Mouse (Mus musculus) embryo, embryonic 11.5 days (tissue): ENCODE results near the gene Clnk.
"Not testable (repeated sequence)": the region's sequence is repeated elsewhere in the genome, so short reads cannot be mapped to it uniquely, and the experiment has no call there.

ENCODE experiments used
- DNase-seq: peaks from one replicate; pipeline ENCODE4 v3.0.0-alpha.2; 2012; ENCODE audit warnings: low read depth, low spot score

The Clnk gene

DNA sequence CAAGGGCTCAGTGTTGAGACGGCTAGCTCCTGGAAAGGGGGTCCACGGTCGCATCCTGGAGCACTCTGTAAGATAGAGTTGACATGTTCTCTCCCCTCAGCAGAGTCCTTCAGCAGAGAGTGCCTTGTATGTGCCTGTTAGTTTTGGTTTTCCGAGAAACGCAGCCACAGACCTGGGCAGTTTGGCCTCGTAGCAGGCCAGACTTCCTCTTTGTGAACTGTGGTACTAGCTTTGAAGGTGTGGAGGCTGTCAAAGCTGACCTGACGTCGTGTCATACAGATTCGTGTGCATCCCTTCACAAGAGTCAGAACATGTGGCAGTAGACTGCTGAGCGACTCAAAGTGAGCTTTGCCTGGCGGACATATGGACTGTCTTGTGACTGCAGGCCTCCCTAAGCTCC is at the start of gene Clnk:
Gene Clnk, minus strand, starts transcription at position 191 of the 400 bp plus-strand sequence.
- no peak for DNase-seq

GRCm38 (mm10) chr5:38905271-38905670 is 28.7 kb upstream of the Clnk start:
- no peak for DNase-seq

DNA sequence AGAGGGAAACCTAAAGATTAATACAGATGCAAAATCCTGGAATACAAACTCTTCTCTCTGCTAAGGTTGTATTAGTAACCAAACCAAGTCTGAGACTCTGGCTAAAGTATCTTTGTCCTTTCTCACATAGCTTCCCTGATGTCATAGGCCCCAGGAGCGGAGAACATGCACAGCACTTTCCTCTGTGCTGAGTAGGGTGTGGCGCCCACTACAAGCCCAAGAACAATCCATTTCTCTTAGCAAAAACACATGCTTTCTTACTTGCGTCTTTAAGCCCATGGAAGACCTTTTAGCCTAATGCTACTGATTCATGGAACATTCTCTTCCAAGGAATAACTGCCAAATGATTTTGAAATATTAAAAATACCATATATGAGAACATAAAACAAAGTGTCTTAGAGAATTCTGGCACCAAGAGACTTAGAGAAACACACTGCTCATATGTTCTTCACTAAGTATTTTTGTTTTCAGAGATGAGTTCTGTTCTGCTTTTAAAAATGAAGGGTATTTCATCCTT is 28.0 kb upstream of the Clnk start:
- no peak for DNase-seq

DNA sequence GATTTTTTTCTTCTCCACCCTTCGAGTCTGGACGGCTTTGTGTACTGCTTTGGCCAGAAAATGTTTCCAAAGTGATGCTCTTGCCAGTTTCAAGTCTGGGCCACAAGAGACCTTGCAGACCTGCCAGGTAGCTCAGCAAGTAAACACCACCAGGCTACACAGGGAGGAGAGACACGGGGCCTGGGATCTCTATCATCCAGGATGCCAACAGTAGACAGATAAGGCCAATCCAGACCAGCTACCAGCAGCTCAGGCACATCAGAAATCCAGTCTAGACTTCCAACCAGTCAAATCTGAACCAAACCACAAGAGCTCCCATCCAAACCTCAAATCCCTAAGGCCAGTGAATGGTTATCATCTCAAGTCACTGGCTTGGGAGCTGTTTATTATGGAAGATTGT is 26.3 kb upstream of the Clnk start:
- no peak for DNase-seq

DNA sequence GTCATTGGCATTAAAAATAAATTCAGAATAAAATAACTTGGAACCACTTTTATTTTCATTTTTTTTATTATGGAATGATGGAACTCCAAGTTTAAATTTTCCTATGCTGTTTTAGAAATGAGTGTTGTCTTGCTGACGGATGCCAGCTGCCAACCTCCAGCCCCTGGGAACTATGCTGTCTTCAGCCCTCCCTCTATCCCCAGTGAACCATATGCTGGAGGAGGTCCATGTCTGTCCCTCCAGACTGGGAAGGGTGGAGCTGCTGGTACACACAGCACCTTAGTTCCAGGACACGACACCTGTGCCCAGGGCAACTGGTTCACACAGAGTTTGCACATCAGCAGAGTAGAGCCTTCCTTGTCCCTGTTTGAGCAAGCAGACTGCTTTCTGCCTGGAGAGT is 22.4 kb upstream of the Clnk start:
- DNase-seq: no peak

DNA sequence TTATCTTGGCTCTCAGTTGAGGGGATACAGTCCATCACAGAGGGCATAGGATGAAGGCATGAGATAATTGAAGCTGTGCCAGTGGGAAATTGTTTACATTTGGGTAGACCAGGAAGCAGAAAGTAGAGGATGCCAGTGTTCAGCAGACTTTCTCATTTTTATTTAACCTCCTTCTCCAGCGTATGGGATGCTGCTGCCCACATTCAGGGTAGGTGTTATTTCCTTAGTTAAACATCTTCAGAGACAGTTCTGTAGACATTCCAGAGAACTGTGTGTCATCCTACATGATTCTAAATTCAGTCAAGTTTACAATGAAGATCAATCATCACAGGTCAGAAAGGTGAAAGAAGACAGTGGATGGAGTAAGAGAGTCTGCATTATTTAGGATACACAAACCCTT is 12.0 kb upstream of the Clnk start:
- no peak for DNase-seq

DNA sequence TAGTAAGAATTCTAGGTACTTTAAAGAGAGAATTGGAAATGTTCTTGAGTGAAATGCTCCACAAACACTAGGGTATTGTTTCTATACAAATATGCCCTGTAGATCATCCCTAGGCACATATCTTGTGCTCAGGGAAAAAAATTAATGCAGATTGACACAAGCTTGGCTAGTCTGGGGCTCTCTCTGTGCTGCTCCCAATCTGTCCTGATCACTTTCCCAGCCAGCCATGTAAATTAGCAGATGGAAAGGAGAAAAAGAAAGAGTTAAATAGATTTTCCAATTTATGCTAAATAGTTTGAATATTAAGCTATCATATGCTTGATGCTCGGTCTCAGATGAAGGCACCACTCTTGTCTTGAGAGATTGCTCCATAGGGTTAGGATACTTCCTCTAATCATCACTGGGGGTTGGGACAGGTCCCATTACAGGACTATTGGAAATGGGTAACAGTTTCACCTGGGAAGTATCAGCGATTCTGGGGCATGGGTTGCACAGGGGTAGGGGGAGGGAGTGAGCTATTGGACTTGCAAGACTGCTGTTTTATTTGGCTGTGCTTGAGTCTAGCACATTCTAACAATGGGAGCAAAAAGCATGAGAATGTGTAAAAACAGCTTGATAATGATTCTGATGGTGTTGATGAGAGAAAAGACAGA is 10.1 kb upstream of the Clnk start:
- no peak for DNase-seq

GRCm38 (mm10) chr5:38882635-38883034 is 6.0 kb upstream of the Clnk start:
- DNase-seq: not testable (repeated sequence)

GRCm38 (mm10) chr5:38881728-38882620 is 5.4 kb upstream of the Clnk start:
- DNase-seq: no peak

- no peak for DNase-seq
Observed at GRCm38 (mm10) chr5:38881416-38881727, 4.8 kb upstream of the Clnk start.

DNA sequence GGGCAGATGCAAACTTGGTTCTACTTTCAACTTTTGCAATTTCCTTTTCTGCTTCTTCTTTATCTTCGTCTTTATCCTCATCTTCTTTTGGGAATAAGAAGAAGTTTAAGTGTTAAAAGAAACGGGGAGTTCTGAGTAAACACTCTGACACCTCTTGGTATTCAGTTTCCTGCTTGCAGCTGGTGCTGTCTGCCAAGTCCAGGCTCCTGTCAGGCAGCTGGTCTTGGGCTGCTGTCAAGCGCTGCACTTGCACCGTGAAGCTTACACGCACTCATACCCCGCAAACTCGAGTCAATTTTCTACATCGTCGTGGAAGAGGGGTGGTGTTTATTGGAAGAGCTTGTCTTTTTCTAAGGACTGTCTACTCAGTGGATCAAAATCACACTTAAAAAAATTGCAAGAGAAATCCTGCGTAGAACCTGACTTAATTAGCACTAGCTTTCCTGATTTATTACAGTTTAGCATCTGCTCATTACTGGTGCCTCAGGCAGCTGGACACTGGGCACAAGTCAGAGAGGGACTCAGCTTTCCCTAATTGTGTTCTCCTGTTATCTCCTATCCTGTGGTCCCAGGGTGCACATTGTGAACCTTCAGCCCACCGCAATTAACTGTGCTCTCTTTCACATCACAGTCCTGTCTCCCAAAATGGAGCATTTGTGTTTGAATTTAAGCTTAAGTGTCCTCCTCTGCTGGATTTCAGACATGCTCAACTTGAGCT is 3.5 kb upstream of the Clnk start:
- DNase-seq: no peak

DNA sequence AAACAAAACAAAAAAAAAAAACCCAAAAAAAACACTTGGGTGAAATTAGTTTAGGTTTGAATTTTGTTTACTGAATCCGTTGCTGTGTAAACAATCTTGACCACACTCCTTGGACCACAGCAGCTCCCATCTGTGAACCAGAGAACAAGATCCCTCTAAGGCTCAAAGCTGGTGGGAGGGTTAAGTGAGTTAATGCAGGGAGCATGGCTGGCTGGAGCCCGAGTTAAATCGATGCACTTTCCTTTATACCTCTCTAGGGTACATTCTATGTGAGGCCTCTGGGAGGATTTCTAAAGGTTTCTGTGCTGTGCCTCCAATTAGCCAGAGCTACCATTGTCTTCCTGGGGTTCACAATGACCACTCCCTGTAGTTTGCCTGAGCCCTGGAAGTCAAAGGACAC is 1.2 kb downstream of the Clnk start:
- DNase-seq: no peak

- DNase-seq: no peak
Observed at GRCm38 (mm10) chr5:38874931-38875330, 1.7 kb downstream of the Clnk start.

DNA sequence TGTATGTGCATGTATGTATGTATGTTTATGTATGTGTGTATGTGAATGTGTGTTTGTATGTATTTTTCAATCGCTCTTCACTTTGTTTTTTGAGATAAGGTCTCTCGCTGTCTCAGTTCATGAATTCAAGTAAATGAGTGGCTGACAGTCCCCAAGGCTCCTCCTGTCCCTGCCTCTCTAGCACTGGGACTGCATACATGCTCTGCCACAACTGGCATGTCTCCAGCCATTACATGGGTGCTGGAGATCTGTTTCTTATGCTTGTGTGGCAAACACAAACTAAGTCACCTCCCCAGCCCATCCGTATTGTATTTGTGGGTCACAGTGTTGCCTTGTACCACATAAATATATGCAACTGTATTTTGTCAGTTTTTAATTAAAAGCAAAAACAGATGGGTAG is 3.7 kb downstream of the Clnk start:
- no peak for DNase-seq

DNA sequence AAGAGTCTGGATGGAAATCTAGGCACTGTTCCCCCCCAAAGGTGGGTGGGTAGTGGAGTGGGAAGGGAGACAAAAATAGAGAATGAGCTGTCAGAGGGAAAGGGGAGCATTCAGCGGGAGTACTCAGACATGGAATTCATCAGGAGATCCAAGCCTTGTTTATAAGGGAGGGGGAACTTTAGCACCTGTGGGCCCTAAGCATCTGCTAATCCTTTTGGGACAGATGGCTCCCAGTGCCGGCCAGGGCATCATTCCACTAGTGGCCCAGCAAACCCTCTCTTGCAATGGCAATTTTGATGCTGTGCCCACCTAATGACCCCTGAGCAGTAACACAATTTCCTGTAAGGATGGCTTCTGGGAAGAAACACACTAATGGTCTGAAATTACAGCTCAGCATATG is 5.0 kb downstream of the Clnk start:
- DNase-seq: no peak

DNA sequence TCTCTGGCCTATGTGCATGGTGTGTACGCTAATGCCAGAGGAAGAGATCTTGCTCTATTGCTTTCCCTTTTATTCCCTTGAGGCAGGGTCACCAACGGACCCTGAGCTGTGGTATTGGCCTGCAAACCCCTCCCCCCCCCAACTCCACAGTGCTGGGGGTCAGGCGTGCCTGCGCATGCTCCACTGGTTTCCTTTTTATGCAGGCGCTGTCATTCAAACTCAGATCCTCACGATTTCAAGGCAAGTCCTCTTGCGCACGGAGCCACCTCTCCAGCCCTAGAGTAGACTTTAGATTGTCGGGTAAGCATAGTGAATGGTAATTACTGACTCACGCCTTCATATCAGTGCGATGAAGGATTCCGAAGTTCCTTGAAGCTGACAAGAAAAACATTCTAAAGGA is 6.1 kb downstream of the Clnk start:
- no peak for DNase-seq

GRCm38 (mm10) chr5:38869976-38870375 is 6.6 kb downstream of the Clnk start:
- no peak for DNase-seq

DNA sequence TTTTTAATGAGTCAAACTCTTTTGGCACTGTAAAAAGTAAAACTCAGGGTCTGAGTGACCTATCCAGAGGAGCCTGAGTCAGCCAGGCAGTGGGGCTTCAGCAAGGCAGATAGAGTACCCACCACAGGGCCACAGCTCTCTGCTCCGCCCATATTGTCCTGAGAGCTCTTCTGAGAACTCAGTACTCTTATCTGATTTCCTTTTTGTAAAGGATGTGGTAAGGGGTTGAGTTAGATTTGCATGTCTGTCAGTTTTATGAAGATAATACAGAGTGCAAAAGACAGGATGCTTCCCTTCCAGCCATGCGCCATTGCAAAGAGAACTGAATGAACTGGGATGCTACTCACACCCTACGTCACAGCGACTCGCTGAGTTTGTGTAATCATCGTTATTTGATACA is 12.0 kb downstream of the Clnk start:
- DNase-seq: no peak

DNA sequence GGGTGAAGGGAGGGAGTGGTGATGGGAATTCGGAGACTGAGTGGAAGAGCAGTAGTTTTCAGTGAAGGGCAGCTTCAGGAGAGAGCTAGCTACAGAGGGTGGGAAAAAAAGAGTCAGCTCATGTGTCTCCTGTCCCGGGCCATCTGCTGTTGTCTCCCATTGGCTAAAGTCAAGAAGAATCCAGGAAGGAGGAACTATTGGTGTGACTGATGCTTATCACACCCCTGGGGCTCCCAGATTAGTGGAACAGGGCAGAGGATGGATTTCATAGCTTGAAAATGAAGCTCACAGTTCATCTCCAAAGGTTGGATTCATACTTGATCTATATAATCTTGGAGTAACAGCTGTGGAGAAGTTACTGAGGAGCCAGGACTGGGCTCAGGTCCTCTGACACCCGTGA is 13.6 kb downstream of the Clnk start:
- no peak for DNase-seq

DNA sequence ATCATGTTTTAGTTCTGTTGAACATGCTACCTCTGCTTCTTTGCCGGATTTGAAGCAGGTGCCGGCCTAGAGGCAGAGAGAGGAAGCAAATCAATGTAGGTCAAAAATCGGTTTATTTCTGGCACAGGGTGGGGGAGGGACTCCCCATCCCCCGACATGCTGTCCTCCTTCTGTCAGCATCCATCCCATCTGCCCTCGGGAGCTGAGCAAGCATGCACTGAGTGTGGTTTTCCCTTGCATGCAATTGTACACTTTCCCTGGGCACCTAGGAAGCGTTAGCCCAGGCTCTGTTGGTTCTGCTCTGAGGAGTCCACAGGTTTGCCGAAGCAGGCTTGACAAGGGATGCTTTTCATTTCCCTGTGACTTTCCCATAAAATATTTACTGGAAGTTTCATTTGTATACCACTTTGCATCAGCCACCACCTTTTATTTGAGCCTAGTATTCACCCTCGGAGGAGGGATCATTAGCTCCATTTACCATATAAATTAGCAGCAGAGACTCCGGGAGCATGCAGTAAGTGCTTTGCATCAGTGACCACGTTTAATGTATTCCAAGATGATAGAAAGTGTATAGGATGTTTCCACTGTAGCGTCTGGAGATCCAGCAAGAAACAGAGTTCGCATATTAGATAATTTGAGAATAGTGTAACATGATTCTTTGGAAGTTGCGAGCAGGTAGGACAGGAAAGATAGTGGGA is 14.2 kb downstream of the Clnk start:
- DNase-seq: no peak

DNA sequence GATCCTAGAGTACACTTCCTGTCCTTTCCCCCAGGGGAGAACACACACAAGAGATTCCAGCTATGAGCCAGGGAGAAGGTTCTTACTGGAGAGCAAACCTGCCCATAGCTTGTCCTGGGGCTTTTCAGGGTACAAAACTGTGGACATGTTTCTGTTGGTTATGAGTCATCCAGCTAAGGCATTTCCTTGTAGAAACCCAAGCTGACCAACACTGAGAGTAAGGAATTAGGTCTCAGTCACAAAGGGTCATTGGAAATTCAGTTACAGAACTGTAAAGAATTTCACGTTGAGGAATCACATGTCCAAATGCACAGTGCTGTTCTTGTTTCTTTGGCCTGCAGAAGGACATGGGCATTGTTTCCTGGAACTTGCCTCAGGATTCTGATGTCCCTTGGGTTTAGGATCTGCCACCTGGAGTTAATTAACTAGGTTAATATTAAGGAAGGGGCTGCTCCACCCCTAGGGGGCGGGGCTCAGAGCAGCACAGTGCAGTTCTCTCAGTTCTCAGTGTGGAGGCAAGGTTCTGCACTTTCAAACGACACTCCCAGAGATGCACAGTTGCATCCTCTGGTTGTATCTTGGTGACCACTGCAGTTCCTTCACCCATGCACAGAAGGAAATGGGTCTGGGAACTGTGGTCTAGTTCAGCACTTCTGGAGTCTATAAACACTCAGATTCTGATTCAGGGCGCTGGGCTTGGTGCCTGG is 18.4 kb downstream of the Clnk start:
- no peak for DNase-seq
